Mouse (Mus musculus): Measurements from ENCODE around the gene Pcsk6. TPM values are rescaled to one million over a fixed set of nuclear protein-coding genes. Genes with fewer than 3 reads are reported as not detected.

Pcsk6 gene
- polyA plus RNA-seq, 1 experiment = 38.5 TPM

DNA sequence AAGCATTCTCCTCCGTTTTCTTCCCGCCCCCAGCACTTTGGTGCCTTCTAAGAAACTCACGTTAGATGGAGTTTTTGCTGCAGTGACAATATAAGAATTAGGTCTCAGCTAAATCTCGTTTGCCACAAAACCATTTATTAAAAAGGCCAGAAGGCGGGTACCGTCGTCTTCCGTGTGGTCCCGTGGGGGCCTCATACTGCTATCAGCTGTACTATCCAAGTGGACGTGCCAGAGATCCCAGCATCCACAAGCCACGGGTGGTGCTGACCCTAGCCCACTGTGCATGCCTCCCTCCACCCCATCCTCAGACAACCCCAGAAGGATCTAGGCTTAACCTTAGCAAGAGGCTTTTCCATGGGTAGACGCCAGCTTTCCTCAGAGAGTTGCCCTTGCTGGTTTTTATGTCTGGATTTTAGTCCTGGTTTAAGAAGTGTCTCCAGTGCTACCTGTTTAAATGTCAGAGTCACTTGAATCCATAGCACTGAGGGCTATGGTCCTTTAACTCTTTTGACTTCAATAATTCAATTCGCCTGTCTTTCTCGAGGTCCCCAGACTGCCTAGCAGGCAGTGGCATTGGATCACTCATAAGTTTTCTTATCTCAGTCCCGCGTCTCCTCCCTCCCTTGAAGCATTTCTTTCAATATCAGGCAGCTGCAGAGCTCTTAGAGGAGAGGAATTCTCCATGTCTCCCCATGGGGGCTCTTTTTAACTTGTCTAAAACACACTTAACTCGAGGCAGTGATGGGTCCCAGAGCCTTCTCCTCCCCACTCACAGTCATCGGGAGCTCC, 178.7 kb downstream of the Pcsk6 start:
- TF ChIP-seq EP300 (IDR thresholded peaks at IDR 0.05; ENCODE audit: insufficient read depth, low read depth, low read length) = no peak
- TF ChIP-seq POLR2A (IDR thresholded peaks at IDR 0.05; ENCODE audit: insufficient read depth, low read length) = no peak
- no peak for TF ChIP-seq CTCF (IDR thresholded peaks at IDR 0.05; ENCODE audit: low read depth, low read length)
- Histone ChIP-seq H3K9ac (ENCODE audit: low read depth, poor library complexity, severe bottlenecking) (no peak overlapping the region), H3K4me3 (ENCODE audit: low read depth, low read length) (no peak overlapping the region), H3K36me3 (ENCODE audit: control insufficient read depth, insufficient read depth, low read length, poor library complexity, severe bottlenecking) (no peaks in the 10 kb centered on the region), H3K27ac (ENCODE audit: insufficient read depth, low read length) (no peak overlapping the region), H3K27me3 (ENCODE audit: control insufficient read depth, insufficient read depth, low read length, poor library complexity, severe bottlenecking) (no peaks in the 10 kb centered on the region), H3K9me3 (replicated peaks; ENCODE audit: control insufficient read depth, insufficient read depth, low read length, poor library complexity, severe bottlenecking) (no peaks in the 10 kb centered on the region), H3K4me1 (ENCODE audit: control insufficient read depth, insufficient read depth, low read length) (no peaks in the 10 kb centered on the region)

DNA sequence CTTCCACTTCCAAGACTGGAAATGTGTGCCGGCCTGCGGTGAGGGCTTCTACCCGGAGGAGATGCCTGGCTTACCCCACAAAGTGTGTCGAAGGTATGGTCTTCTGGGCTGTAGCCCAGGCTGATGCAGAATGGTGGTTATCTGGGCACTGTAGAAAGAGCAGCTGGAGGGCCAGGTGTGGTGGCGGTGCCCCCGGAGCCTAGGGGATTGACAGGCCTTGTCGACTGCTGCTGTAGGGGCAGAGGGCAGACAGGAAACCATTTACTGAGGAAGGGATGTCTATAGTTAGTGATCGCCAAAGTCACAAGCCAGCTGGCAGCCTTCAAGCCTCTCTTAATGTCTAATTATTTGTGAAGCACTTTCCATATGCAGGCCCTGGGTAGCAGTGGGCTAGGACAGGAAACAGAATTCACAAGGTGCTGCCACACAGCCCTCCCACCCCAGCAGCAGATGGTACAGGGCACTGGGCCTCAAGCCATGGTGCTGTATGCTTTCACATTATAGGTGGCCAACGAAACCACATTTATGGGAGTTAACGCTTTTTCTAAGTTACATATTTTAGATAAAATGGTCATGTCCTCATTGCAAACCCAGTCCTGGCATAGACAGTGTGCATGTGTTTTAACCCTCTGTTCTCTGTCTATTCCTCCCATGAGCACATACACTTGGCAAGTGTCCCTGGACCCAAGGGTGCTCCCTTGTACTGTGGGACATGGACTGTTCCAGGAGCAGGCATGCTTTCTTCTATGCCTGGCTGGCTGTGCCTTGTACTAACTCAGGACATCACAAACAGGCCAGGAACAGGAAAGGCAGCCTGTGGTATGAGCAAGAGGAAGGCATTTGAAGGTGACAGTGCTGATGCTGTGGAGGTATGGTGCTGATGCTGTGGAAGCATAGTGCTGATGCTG, 182.3 kb downstream of the Pcsk6 start, which contains the start of gene Gm45213:
TSS of gene Gm45213 (plus strand) at position 51 of the 908 bp plus-strand sequence.
- Histone ChIP-seq H3K9ac (ENCODE audit: low read depth, poor library complexity, severe bottlenecking) (no peak within 1 kb of the TSS), H3K4me3 (ENCODE audit: low read depth, low read length) (no peak within 1 kb of the TSS), H3K27ac (ENCODE audit: insufficient read depth, low read length) (no peak within 1 kb of the TSS), H3K4me1 (ENCODE audit: control insufficient read depth, insufficient read depth, low read length) (no peaks in the 10 kb centered on the region), H3K27me3 (ENCODE audit: control insufficient read depth, insufficient read depth, low read length, poor library complexity, severe bottlenecking) (no peaks in the 10 kb centered on the region), H3K9me3 (replicated peaks; ENCODE audit: control insufficient read depth, insufficient read depth, low read length, poor library complexity, severe bottlenecking) (no peaks in the 10 kb centered on the region), H3K36me3 (ENCODE audit: control insufficient read depth, insufficient read depth, low read length, poor library complexity, severe bottlenecking) (no peaks in the 10 kb centered on the region)
- no peak for TF ChIP-seq EP300 (IDR thresholded peaks at IDR 0.05; ENCODE audit: insufficient read depth, low read depth, low read length)
- TF ChIP-seq CTCF (IDR thresholded peaks at IDR 0.05; ENCODE audit: low read depth, low read length) = no peak
- TF ChIP-seq POLR2A (IDR thresholded peaks at IDR 0.05; ENCODE audit: insufficient read depth, low read length) = no peak

DNA sequence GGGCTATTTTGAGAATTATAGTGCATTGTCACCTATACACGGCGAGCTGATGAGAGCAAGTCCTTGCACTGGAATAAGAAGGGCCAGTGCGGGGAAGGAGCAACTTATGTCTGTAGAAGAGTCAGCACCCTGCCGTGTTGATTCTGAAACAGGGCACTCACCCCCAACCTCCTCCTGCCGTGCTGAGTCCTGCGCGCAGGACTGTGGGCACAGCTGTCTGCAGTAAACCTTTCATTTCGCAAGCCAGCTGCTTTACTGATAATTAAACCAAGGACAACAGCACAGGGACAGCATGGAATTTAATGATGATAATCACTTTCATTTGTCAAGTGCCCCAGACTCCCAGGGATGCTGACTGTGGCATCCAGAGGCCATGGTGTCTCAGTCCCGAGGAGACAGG, 183.1 kb downstream of the Pcsk6 start:
- H3K4me1 ChIP-seq (ENCODE audit: control insufficient read depth, insufficient read depth, low read length) = no peaks in the 10 kb centered on the region
- H3K9ac ChIP-seq (ENCODE audit: low read depth, poor library complexity, severe bottlenecking) = no peak overlapping the region
- no peaks in the 10 kb centered on the region for H3K9me3 ChIP-seq (replicated peaks; ENCODE audit: control insufficient read depth, insufficient read depth, low read length, poor library complexity, severe bottlenecking)
- H3K27ac ChIP-seq (ENCODE audit: insufficient read depth, low read length) = no peak overlapping the region
- H3K27me3 ChIP-seq (ENCODE audit: control insufficient read depth, insufficient read depth, low read length, poor library complexity, severe bottlenecking) = no peaks in the 10 kb centered on the region
- TF ChIP-seq CTCF (IDR thresholded peaks at IDR 0.05; ENCODE audit: low read depth, low read length) (no peak), POLR2A (IDR thresholded peaks at IDR 0.05; ENCODE audit: insufficient read depth, low read length) (no peak), EP300 (IDR thresholded peaks at IDR 0.05; ENCODE audit: insufficient read depth, low read depth, low read length) (no peak)
- H3K36me3 ChIP-seq (ENCODE audit: control insufficient read depth, insufficient read depth, low read length, poor library complexity, severe bottlenecking) = no peaks in the 10 kb centered on the region
- H3K4me3 ChIP-seq (ENCODE audit: low read depth, low read length) = no peak overlapping the region

DNA sequence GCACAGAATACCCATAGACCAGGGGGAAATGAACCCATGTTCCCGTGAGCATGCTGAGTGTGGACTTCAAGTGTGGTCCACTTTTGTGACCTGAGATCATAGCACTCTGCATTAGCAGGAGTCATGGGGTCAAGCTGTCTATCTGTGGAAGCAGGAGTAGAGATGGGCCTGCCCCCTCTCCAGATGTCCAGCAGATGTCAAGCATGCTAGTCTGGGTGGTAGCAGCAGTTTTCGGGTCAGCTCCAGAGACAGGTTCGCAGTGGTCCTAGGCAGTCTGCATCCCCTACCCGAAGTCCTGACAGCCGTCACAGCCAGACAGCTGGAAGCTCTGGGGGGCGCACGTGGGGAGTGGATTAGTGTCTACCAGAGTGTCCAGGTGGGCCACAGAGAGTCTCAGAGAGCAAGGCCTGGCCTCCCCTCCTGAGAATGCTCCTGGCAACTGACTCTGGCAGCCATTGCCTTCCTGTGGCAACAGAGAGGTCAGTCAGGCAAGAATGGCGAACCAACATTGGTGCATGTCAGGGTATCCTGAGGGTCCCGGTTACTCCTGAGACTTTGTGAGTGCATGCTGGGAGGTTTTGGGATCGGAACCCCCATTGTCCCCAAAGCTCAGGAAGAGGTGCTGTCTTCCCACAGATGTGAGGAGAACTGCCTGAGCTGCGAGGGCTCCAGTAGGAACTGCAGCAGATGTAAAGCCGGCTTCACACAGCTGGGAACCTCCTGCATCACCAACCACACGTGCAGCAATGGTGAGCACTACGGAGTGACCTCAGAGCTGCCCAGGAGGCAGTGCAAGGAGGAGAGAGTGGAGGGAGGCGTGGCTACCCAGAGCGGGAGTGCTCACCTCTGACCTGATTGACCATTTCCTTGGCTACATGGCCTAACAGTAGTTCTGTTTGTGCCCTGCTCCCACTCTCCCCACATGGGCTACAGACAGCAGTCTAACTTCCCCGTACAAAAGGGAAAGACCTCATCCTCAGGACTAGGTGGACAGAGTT, 185.7 kb downstream of the Pcsk6 start:
- TF ChIP-seq EP300 (IDR thresholded peaks at IDR 0.05; ENCODE audit: insufficient read depth, low read depth, low read length) (no peak), CTCF (IDR thresholded peaks at IDR 0.05; ENCODE audit: low read depth, low read length) (no peak), POLR2A (IDR thresholded peaks at IDR 0.05; ENCODE audit: insufficient read depth, low read length) (no peak)
- H3K9me3 ChIP-seq (replicated peaks; ENCODE audit: control insufficient read depth, insufficient read depth, low read length, poor library complexity, severe bottlenecking) = no peaks in the 10 kb centered on the region
- H3K27ac ChIP-seq (ENCODE audit: insufficient read depth, low read length) = no peak overlapping the region
- H3K27me3 ChIP-seq (ENCODE audit: control insufficient read depth, insufficient read depth, low read length, poor library complexity, severe bottlenecking) = no peaks in the 10 kb centered on the region
- no peaks in the 10 kb centered on the region for H3K36me3 ChIP-seq (ENCODE audit: control insufficient read depth, insufficient read depth, low read length, poor library complexity, severe bottlenecking)
- no peak overlapping the region for H3K9ac ChIP-seq (ENCODE audit: low read depth, poor library complexity, severe bottlenecking)
- no peaks in the 10 kb centered on the region for H3K4me1 ChIP-seq (ENCODE audit: control insufficient read depth, insufficient read depth, low read length)
- H3K4me3 ChIP-seq (ENCODE audit: low read depth, low read length) = no peak overlapping the region

DNA sequence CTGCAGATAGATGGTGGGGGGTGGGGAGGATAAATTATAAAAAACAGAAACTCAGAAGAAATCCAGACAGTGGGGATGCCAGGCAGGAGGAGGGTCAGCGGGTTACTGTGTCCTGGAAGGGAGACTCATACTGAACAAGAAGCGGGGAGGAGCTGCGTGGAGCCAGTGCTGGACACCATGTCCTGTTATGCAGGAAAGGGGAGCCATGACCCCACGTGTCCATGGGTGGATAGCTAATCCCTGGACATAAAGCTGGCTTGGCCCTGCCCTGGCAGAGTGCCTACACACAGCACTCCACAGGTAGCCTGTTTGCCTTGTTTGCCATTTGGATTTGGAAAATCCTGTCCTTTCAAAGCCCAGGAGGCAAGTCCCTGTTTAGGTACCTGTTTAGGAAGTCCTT, 186.4 kb downstream of the Pcsk6 start:
- no peak overlapping the region for H3K4me3 ChIP-seq (ENCODE audit: low read depth, low read length)
- no peak overlapping the region for H3K9ac ChIP-seq (ENCODE audit: low read depth, poor library complexity, severe bottlenecking)
- H3K4me1 ChIP-seq (ENCODE audit: control insufficient read depth, insufficient read depth, low read length) = no peaks in the 10 kb centered on the region
- no peak overlapping the region for H3K27ac ChIP-seq (ENCODE audit: insufficient read depth, low read length)
- H3K27me3 ChIP-seq (ENCODE audit: control insufficient read depth, insufficient read depth, low read length, poor library complexity, severe bottlenecking) = no peaks in the 10 kb centered on the region
- no peak for TF ChIP-seq POLR2A (IDR thresholded peaks at IDR 0.05; ENCODE audit: insufficient read depth, low read length)
- no peaks in the 10 kb centered on the region for H3K9me3 ChIP-seq (replicated peaks; ENCODE audit: control insufficient read depth, insufficient read depth, low read length, poor library complexity, severe bottlenecking)
- no peaks in the 10 kb centered on the region for H3K36me3 ChIP-seq (ENCODE audit: control insufficient read depth, insufficient read depth, low read length, poor library complexity, severe bottlenecking)

All from ES-Bruce4 (cell line).